Mouse (Mus musculus): ENCODE measurements around the gene Rora. TPM values are rescaled to one million over a fixed set of nuclear protein-coding genes. Genes with fewer than 3 reads are reported as not detected.

The Rora gene
- polyA plus RNA-seq, 1 experiment, result 10.7 TPM

GRCm38 (mm10) chr9:68760876-68761275 lies 107.3 kb downstream of the Rora start:
- no peak overlapping the region for H3K27ac ChIP-seq (replicated peaks; ENCODE audit: low read depth, low read length)
- H3K4me1 ChIP-seq (ENCODE audit: control insufficient read depth, insufficient read depth, insufficient read length, low read length), result peaks cover 7% of the 10 kb centered on the region; the same call in 1 of the 2 replicates

GRCm38 (mm10) chr9:68761672-68762071 lies 108.1 kb downstream of the Rora start:
- H3K4me3 ChIP-seq (ENCODE audit: insufficient read depth, low read depth, low read length), result no peak overlapping the region
- peaks cover 2% of the 10 kb centered on the region; the same call in 1 of the 2 replicates for H3K4me1 ChIP-seq (ENCODE audit: control insufficient read depth, insufficient read depth, insufficient read length, low read length)
- H3K27ac ChIP-seq (replicated peaks; ENCODE audit: low read depth, low read length), result no peak overlapping the region

More at GRCm38 (mm10) chr9:68760876-68761275, 107.3 kb downstream of the Rora start:
- H3K4me3 ChIP-seq (ENCODE audit: insufficient read depth, low read depth, low read length), result no peak overlapping the region

GRCm38 (mm10) chr9:68765595-68765994 lies 112.0 kb downstream of the Rora start:
- Histone ChIP-seq H3K4me3 (ENCODE audit: insufficient read depth, low read depth, low read length) (no peak overlapping the region), H3K27ac (replicated peaks; ENCODE audit: low read depth, low read length) (no peak overlapping the region), H3K4me1 (ENCODE audit: control insufficient read depth, insufficient read depth, insufficient read length, low read length) (no peaks in the 10 kb centered on the region)

GRCm38 (mm10) chr9:68769638-68770037 lies 116.1 kb downstream of the Rora start:
- no peak overlapping the region for H3K4me3 ChIP-seq (ENCODE audit: insufficient read depth, low read depth, low read length)
- no peak overlapping the region for H3K27ac ChIP-seq (replicated peaks; ENCODE audit: low read depth, low read length)
- no peaks in the 10 kb centered on the region for H3K4me1 ChIP-seq (ENCODE audit: control insufficient read depth, insufficient read depth, insufficient read length, low read length)

GRCm38 (mm10) chr9:68771383-68771782 lies 117.8 kb downstream of the Rora start:
- H3K4me1 ChIP-seq (ENCODE audit: control insufficient read depth, insufficient read depth, insufficient read length, low read length), result no peaks in the 10 kb centered on the region
- no peak overlapping the region for H3K4me3 ChIP-seq (ENCODE audit: insufficient read depth, low read depth, low read length)
- no peak overlapping the region for H3K27ac ChIP-seq (replicated peaks; ENCODE audit: low read depth, low read length)

- Histone ChIP-seq H3K4me1 (ENCODE audit: control insufficient read depth, insufficient read depth, insufficient read length, low read length) (peaks cover 7% of the 10 kb centered on the region; the same call in 1 of the 2 replicates), H3K4me3 (ENCODE audit: insufficient read depth, low read depth, low read length) (no peak overlapping the region), H3K27ac (replicated peaks; ENCODE audit: low read depth, low read length) (no peak overlapping the region)
Measured at GRCm38 (mm10) chr9:68773770-68774169, 120.2 kb downstream of the Rora start.

GRCm38 (mm10) chr9:68782011-68782410 lies 128.4 kb downstream of the Rora start:
- Histone ChIP-seq H3K27ac (replicated peaks; ENCODE audit: low read depth, low read length) (no peak overlapping the region), H3K4me3 (ENCODE audit: insufficient read depth, low read depth, low read length) (no peak overlapping the region)

GRCm38 (mm10) chr9:68782604-68783003 lies 129.0 kb downstream of the Rora start:
- Histone ChIP-seq H3K4me1 (ENCODE audit: control insufficient read depth, insufficient read depth, insufficient read length, low read length) (peaks cover 10% of the 10 kb centered on the region), H3K4me3 (ENCODE audit: insufficient read depth, low read depth, low read length) (no peak overlapping the region), H3K27ac (replicated peaks; ENCODE audit: low read depth, low read length) (no peak overlapping the region)

More at GRCm38 (mm10) chr9:68782011-68782410, 128.4 kb downstream of the Rora start:
- peaks cover 11% of the 10 kb centered on the region; the same call in 1 of the 2 replicates for H3K4me1 ChIP-seq (ENCODE audit: control insufficient read depth, insufficient read depth, insufficient read length, low read length)

- Histone ChIP-seq H3K27ac (replicated peaks; ENCODE audit: low read depth, low read length) (no peak overlapping the region), H3K4me3 (ENCODE audit: insufficient read depth, low read depth, low read length) (no peak overlapping the region), H3K4me1 (ENCODE audit: control insufficient read depth, insufficient read depth, insufficient read length, low read length) (peaks cover 10% of the 10 kb centered on the region)
Measured at GRCm38 (mm10) chr9:68783246-68783645, 129.7 kb downstream of the Rora start.

- peaks cover 17% of the 10 kb centered on the region for H3K4me1 ChIP-seq (ENCODE audit: control insufficient read depth, insufficient read depth, insufficient read length, low read length)
- H3K4me3 ChIP-seq (ENCODE audit: insufficient read depth, low read depth, low read length), result no peak overlapping the region
- H3K27ac ChIP-seq (replicated peaks; ENCODE audit: low read depth, low read length), result no peak overlapping the region
Measured at GRCm38 (mm10) chr9:68786614-68787293, 133.2 kb downstream of the Rora start.

GRCm38 (mm10) chr9:68787665-68788064 lies 134.1 kb downstream of the Rora start:
- peaks cover 17% of the 10 kb centered on the region for H3K4me1 ChIP-seq (ENCODE audit: control insufficient read depth, insufficient read depth, insufficient read length, low read length)
- no peak overlapping the region for H3K4me3 ChIP-seq (ENCODE audit: insufficient read depth, low read depth, low read length)
- no peak overlapping the region for H3K27ac ChIP-seq (replicated peaks; ENCODE audit: low read depth, low read length)

- Histone ChIP-seq H3K27ac (replicated peaks; ENCODE audit: low read depth, low read length) (peak overlapping the region; percentile 66), H3K4me3 (ENCODE audit: insufficient read depth, low read depth, low read length) (no peak overlapping the region), H3K4me1 (ENCODE audit: control insufficient read depth, insufficient read depth, insufficient read length, low read length) (peaks cover 17% of the 10 kb centered on the region)
Measured at GRCm38 (mm10) chr9:68790922-68791321, 137.3 kb downstream of the Rora start.

GRCm38 (mm10) chr9:68791982-68792540 lies 138.5 kb downstream of the Rora start:
- Histone ChIP-seq H3K4me3 (ENCODE audit: insufficient read depth, low read depth, low read length) (no peak overlapping the region), H3K27ac (replicated peaks; ENCODE audit: low read depth, low read length) (no peak overlapping the region), H3K4me1 (ENCODE audit: control insufficient read depth, insufficient read depth, insufficient read length, low read length) (peaks cover 16% of the 10 kb centered on the region)

- H3K27ac ChIP-seq (replicated peaks; ENCODE audit: low read depth, low read length), result no peak overlapping the region
- H3K4me1 ChIP-seq (ENCODE audit: control insufficient read depth, insufficient read depth, insufficient read length, low read length), result peaks cover 8% of the 10 kb centered on the region
Measured at GRCm38 (mm10) chr9:68795314-68795713, 141.7 kb downstream of the Rora start.

GRCm38 (mm10) chr9:68798221-68798620 lies 144.6 kb downstream of the Rora start:
- Histone ChIP-seq H3K4me1 (ENCODE audit: control insufficient read depth, insufficient read depth, insufficient read length, low read length) (peaks cover 2% of the 10 kb centered on the region; the same call in 1 of the 2 replicates), H3K27ac (replicated peaks; ENCODE audit: low read depth, low read length) (no peak overlapping the region), H3K4me3 (ENCODE audit: insufficient read depth, low read depth, low read length) (no peak overlapping the region)

More at GRCm38 (mm10) chr9:68795314-68795713, 141.7 kb downstream of the Rora start:
- no peak overlapping the region for H3K4me3 ChIP-seq (ENCODE audit: insufficient read depth, low read depth, low read length)

- H3K4me1 ChIP-seq (ENCODE audit: control insufficient read depth, insufficient read depth, insufficient read length, low read length), result peaks cover 2% of the 10 kb centered on the region; the same call in 1 of the 2 replicates
- no peak overlapping the region for H3K4me3 ChIP-seq (ENCODE audit: insufficient read depth, low read depth, low read length)
- no peak overlapping the region for H3K27ac ChIP-seq (replicated peaks; ENCODE audit: low read depth, low read length)
Measured at GRCm38 (mm10) chr9:68799065-68799464, 145.5 kb downstream of the Rora start.
